Mouse (Mus musculus) E14TG2a.4 (cell line): ENCODE results near the gene Msh4.

Experiments used
- CTCF ChIP-seq: conservative IDR thresholded peaks from 2 replicates; pipeline ENCODE4 v1.5.1; 2014; ENCODE audit warnings: low read length
- POU5F1 ChIP-seq: IDR thresholded peaks from 2 replicates; pipeline ENCODE4 v1.6.1; 2014; ENCODE audit warnings: low read length, borderline replicate concordance

- TF ChIP-seq CTCF (no peak), POU5F1 (no peak)
Measured at GRCm38 (mm10) chr3:153940021-153940420, 34.1 kb upstream of the Msh4 start.
